8 mouse cellular contexts compared by ENCODE assay signal in the genomic region with DNA sequence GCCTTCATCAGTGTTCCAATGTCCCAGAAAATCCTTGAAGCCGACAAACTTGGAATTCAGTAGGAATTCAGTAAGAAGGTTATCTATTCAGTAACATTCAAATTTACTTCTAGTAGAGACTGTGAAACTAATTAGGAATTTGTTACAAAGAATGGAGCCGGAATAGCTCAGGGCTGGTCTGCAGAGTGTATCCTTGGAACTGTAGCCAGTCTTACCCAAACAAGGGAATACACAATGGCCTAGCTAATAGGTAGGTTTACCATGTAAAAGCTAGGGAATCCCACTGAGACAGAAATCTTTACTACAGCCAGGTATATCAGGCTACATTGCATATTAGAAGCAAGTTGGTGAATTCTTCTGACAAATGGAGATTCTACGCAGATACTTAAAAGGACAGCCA. TPM values are rescaled to one million over a fixed set of nuclear protein-coding genes. Genes with fewer than 3 reads are reported as not detected.
DNase-seq lines count a peak whose midpoint lies in the region; ATAC-seq and TF ChIP-seq lines count a peak whose summit lies in the region.
"Not testable (repeated sequence)": the region's sequence is repeated elsewhere in the genome, so short reads cannot be mapped to it uniquely, and the experiment has no call there.
"Had no signal": no experiment of that assay in that cellular context is flagged by ENCODE, and none has a peak within 500 bp of the region (broad histone marks: within the 10 kb centered on the region; RNA-seq: fewer than 3 reads in every experiment).

No protein-coding gene starts in this region.

- DNase-seq in ES-E14 (ENCODE audit: low read depth, low spot score) (peak; percentile 61), WW6 (ENCODE audit: low read depth, low spot score) (peak; percentile 14)
- DNase-seq in brain, embryonic 14.5 days (ENCODE audit: low read depth) = peak; percentile 33
- DNase-seq in midbrain, embryonic 11.5 days (ENCODE audit: low spot score, missing footprints) = peak; percentile 73
- peak; percentile 15 for DNase-seq in midbrain, embryonic 14.5 days

- peak overlapping the region; percentile 93; the same call in 1 of the 2 replicates for H3K27ac ChIP-seq in ES-Bruce4 (ENCODE audit: insufficient read depth, low read length)
- not testable (repeated sequence) for H3K27ac ChIP-seq in ES-E14 (ENCODE audit: insufficient read depth, low read depth, low read length, poor library complexity, severe bottlenecking); midbrain, embryonic 11.5 days (ENCODE audit: low read depth, low read length); midbrain, embryonic 14.5 days (replicated peaks; ENCODE audit: low read depth, low read length)

- TF ChIP-seq EP300 in ES-Bruce4 (IDR thresholded peaks at IDR 0.05; ENCODE audit: insufficient read depth, low read depth, low read length) = not testable (repeated sequence)

- H3K4me1 ChIP-seq in ES-Bruce4 (ENCODE audit: control insufficient read depth, insufficient read depth, low read length); ES-E14 (ENCODE audit: control insufficient read depth in 2 of 2, insufficient read depth in 2 of 2, low read length in 2 of 2, poor library complexity in 1 of 2); midbrain, embryonic 11.5 days (ENCODE audit: control insufficient read depth, insufficient read depth, low read length); midbrain, embryonic 14.5 days (ENCODE audit: control insufficient read depth, insufficient read depth, low read length): not testable (repeated sequence)

- 0 out of 2 replicates have a peak, but pooled peaks have one; percentile 55 for ATAC-seq in midbrain, embryonic 11.5 days (ENCODE audit: low FRiP score)
- not testable (repeated sequence) for ATAC-seq in midbrain, embryonic 14.5 days (ENCODE audit: low FRiP score, low TSS enrichment)

- not testable (repeated sequence) for TF ChIP-seq CTCF in ES-Bruce4 (IDR thresholded peaks at IDR 0.05; ENCODE audit: low read depth, low read length); brain, embryonic 14.5 days (IDR thresholded peaks at IDR 0.05; ENCODE audit: borderline replicate concordance, extremely low read depth, insufficient read depth, insufficient read length)

- not testable (repeated sequence) for H3K9me3 ChIP-seq in ES-Bruce4 (replicated peaks; ENCODE audit: control insufficient read depth, insufficient read depth, low read length, poor library complexity, severe bottlenecking); ES-E14 (ENCODE audit: control insufficient read depth, insufficient read depth, low read depth, low read length); midbrain, embryonic 11.5 days (ENCODE audit: control insufficient read depth, low read length); midbrain, embryonic 14.5 days (ENCODE audit: control insufficient read depth, low read length)

- not testable (repeated sequence) for TF ChIP-seq POLR2A in ES-Bruce4 (IDR thresholded peaks at IDR 0.05; ENCODE audit: insufficient read depth, low read length); brain, embryonic 14.5 days (IDR thresholded peaks at IDR 0.05; ENCODE audit: borderline replicate concordance, extremely low read depth, insufficient read depth, insufficient read length, poor library complexity, severe bottlenecking)

- H3K36me3 ChIP-seq in ES-Bruce4 (ENCODE audit: control insufficient read depth, insufficient read depth, low read length, poor library complexity, severe bottlenecking); ES-E14 (ENCODE audit: control insufficient read depth, insufficient read depth, low read length, poor library complexity, severe bottlenecking); midbrain, embryonic 11.5 days (ENCODE audit: control insufficient read depth, insufficient read depth, low read length); midbrain, embryonic 14.5 days (ENCODE audit: control insufficient read depth, insufficient read depth, low read length): not testable (repeated sequence)

- not testable (repeated sequence) for H3K4me3 ChIP-seq in ES-Bruce4 (ENCODE audit: low read depth, low read length); ES-E14 (ENCODE audit: insufficient read depth in 1 of 2, low read depth in 1 of 2, low read length in 2 of 2, poor library complexity in 1 of 2, severe bottlenecking in 1 of 2); midbrain, embryonic 11.5 days (ENCODE audit: low read depth, low read length); midbrain, embryonic 14.5 days (replicated peaks; ENCODE audit: low read depth, low read length)

- not testable (repeated sequence) for H3K9ac ChIP-seq in ES-Bruce4 (ENCODE audit: low read depth, poor library complexity, severe bottlenecking); ES-E14 (ENCODE audit: insufficient read depth, low read depth, low read length, poor library complexity, severe bottlenecking); midbrain, embryonic 11.5 days (ENCODE audit: low read length); midbrain, embryonic 14.5 days (replicated peaks; ENCODE audit: low read length)

- H3K27me3 ChIP-seq in ES-Bruce4 (ENCODE audit: control insufficient read depth, insufficient read depth, low read length, poor library complexity, severe bottlenecking); midbrain, embryonic 11.5 days (ENCODE audit: control insufficient read depth, insufficient read depth, low read length); midbrain, embryonic 14.5 days (ENCODE audit: control insufficient read depth, insufficient read depth, low read length): not testable (repeated sequence)

- in situ Hi-C loops in ES-E14 (cut with MboI; ENCODE audit: low sequenced_read_pairs in 2 of 2, unreplicated experiment in 2 of 2) = not testable (repeated sequence)

- not testable (repeated sequence) for H3K4me2 ChIP-seq in midbrain, embryonic 11.5 days; midbrain, embryonic 14.5 days (ENCODE audit: low read length)

- 39% methylated on average over 3 of the region's 3 CpGs for WGBS in midbrain, embryonic 11.5 days
- WGBS in midbrain, embryonic 14.5 days = 21% methylated on average over 3 of the region's 3 CpGs

RNA-seq across cellular contexts. Expression of a gene that starts 31.2 kb away (rescaled TPM):
- polyA plus RNA-seq in ES-Bruce4 (2011; ENCODE audit: insufficient read depth, insufficient read length, low read depth, missing spikeins) = 67.1 and 68.8 TPM in 2 replicates
- total RNA-seq in ES-E14 (2012; rRNA removed) = 13.3 and 14.0 TPM in 2 replicates
- 24.7 and 49.9 TPM in 2 replicates for polyA plus RNA-seq in brain, embryonic 14.5 days (2012; rRNA removed)
- polyA plus RNA-seq in midbrain, embryonic 11.5 days (2014; fragmentation: Nextera tagmentation; extraction: Ambion mirVana) = 25.2 and 26.3 TPM in 2 replicates
- polyA plus RNA-seq in midbrain, embryonic 14.5 days (2014; fragmentation: Nextera tagmentation; extraction: Ambion mirVana) = 87.3 and 93.9 TPM in 2 replicates
- total RNA-seq: CH12.LX, MEL had no signal

Comparison
In these comparisons a context has a peak if more than half of its experiments do, and no peak if none do; other contexts are left out.
1. DNase-seq: peak in every context shown above with its lines; median percentile 73 in midbrain, embryonic 11.5 days; 61 in ES-E14; 33 in brain, embryonic 14.5 days; 15 in midbrain, embryonic 14.5 days; 14 in WW6.